Mouse (Mus musculus) ES-E14 (cell line): ENCODE data around the gene Mfap4. TPM values are rescaled to one million over a fixed set of nuclear protein-coding genes. Genes with fewer than 3 reads are reported as not detected.
A peak's percentile ranks its signal among the peaks of the same experiment; 100 is the strongest.

ENCODE experiments used
- DNase-seq: peaks from one replicate; pipeline ENCODE4 v3.0.0-alpha.2; 2013; ENCODE audit warnings: low read depth, low spot score
- H3K27ac ChIP-seq: 2 replicates; pipeline ENCODE4 v1.5.1; 2012; ENCODE audit warnings: low read depth, mild to moderate bottlenecking, low read length, moderate library complexity, mixed read lengths; ENCODE audit not compliant: poor library complexity, insufficient read depth, severe bottlenecking
- H3K36me3 ChIP-seq: 2 replicates; pipeline ENCODE4 v1.6.1; 2012; ENCODE audit warnings: mild to moderate bottlenecking, low read length, moderate library complexity, mixed read lengths; ENCODE audit not compliant: control insufficient read depth, poor library complexity, insufficient read depth, severe bottlenecking
- H3K4me1 ChIP-seq, 2 experiments: fragments of 150-350 bp in 1 of 2; sonication (generic) in 1 of 2; 2 replicates each; pipeline ENCODE4 v1.6.1; 2012; ENCODE audit warnings: low read length in 2 of 2, mild to moderate bottlenecking in 1 of 2, mixed read lengths in 1 of 2; ENCODE audit not compliant: control insufficient read depth in 2 of 2, insufficient read depth in 2 of 2, poor library complexity in 1 of 2
- H3K4me3 ChIP-seq, 2 experiments: fragments of 150-350 bp in 1 of 2; sonication (generic) in 1 of 2; 2 replicates each; pipeline ENCODE4 v1.5.1; 2012; ENCODE audit warnings: low read length in 2 of 2, low read depth in 1 of 2, mild to moderate bottlenecking in 1 of 2, mixed read lengths in 1 of 2; ENCODE audit not compliant: insufficient read depth in 1 of 2, poor library complexity in 1 of 2, severe bottlenecking in 1 of 2
- H3K9ac ChIP-seq: 2 replicates; pipeline ENCODE4 v1.6.1; 2012; ENCODE audit warnings: low read depth, mild to moderate bottlenecking, low read length, mixed read lengths; ENCODE audit not compliant: poor library complexity, insufficient read depth, severe bottlenecking
- H3K9me3 ChIP-seq: fragments of 150-350 bp; sonication (generic); 2 replicates; pipeline ENCODE4 v1.6.1; 2012; ENCODE audit warnings: low read depth, mild to moderate bottlenecking, low read length; ENCODE audit not compliant: control insufficient read depth, insufficient read depth
- CHD2 ChIP-seq: IDR thresholded peaks from 2 replicates; pipeline ENCODE4 v1.6.1; 2014; ENCODE audit warnings: mild to moderate bottlenecking, low read depth, low read length, inconsistent platforms
- HCFC1 ChIP-seq: IDR thresholded peaks from 2 replicates; pipeline ENCODE4 v1.6.1; 2012; ENCODE audit warnings: low read length, inconsistent platforms, borderline replicate concordance; ENCODE audit not compliant: insufficient read depth
- MAFK ChIP-seq: IDR thresholded peaks from 2 replicates; pipeline ENCODE4 v1.6.1; 2014; ENCODE audit warnings: mild to moderate bottlenecking, low read depth, low read length, inconsistent platforms; ENCODE audit not compliant: insufficient read depth
- ZC3H11A ChIP-seq: IDR thresholded peaks from 2 replicates; pipeline ENCODE4 v1.6.1; 2012; ENCODE audit warnings: low read depth, mild to moderate bottlenecking, inconsistent platforms, low read length, borderline replicate concordance
- ZNF384 ChIP-seq: IDR thresholded peaks from 2 replicates; pipeline ENCODE4 v1.6.1; 2012; ENCODE audit warnings: low read depth, low read length, inconsistent platforms
- in situ Hi-C, 2 experiments: fragments of 600-800 bp; cut with MboI; formaldehyde crosslinking; loops; one replicate each; pipeline ENCODE4 v1.15.1; 2025; ENCODE audit warnings: low sequenced_read_pairs in 2 of 2, inconsistent platforms in 1 of 2; ENCODE audit not compliant: unreplicated experiment in 2 of 2
- total RNA-seq: library from RNA; depleted of rRNA; stranded (reverse); fragments of 300-350 nt; gene quantifications from 2 replicates; pipeline ENCODE4 v1.2.3, GENCODE M21; 2012

Mfap4 gene
- total RNA-seq, 1 experiment, result 2.9 TPM

DNA sequence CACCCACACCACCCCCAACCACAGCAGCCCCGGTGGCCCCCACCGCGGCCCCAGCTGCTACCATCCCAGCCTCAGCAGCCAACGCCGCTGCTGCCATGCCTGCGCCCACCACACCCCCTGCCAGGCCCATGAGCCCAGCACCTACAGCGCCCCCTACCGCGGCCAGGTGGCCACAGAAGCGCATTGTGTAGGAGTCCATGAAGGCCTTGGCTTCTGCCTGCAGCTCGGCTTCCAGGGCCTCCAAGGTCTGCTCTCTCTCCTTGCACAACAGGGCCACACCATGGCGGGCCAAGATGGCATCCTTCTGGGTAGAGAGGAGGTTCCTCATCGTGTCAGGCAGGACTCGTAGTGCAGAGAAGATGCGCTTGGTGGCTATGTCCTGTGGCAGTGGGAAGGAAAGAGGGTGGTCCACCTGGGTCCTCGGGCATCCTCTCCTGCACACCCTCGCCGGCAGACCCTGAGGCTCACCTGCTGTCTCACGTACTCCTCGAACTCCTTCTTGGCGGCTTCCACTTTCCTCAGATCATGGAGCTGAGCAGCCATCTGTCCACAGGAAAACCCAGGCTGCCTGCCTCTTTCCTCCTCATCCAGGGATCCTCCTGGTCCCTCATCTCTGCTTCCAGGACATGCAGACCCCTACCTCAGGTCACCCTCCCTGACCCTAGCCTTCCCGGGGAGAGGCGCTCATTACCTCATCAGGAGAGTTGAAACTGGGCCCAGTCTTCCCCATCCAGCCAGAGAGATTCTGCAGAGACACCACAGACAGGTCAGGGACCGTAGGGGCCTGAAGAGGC is 35.5 kb upstream of the Mfap4 start:
- Histone ChIP-seq H3K36me3 (no peaks in the 10 kb centered on the region), H3K9ac (no peak overlapping the region), H3K27ac (no peak overlapping the region), H3K4me3 (peak overlapping the region; percentile 6 to 10; a peak in 2 of 4 replicates), H3K9me3 (no peaks in the 10 kb centered on the region), H3K4me1 (peaks cover 5 to 17% of the 10 kb centered on the region in 2 experiments; a peak in 2 of 4 replicates)
- in situ Hi-C loops, result no loop called here
- TF ChIP-seq ZC3H11A, result no peak
- no peak for TF ChIP-seq CHD2
- no peak for TF ChIP-seq MAFK
- no peak for TF ChIP-seq ZNF384
- TF ChIP-seq HCFC1, result no peak
- DNase-seq, result peak; percentile 48

DNA sequence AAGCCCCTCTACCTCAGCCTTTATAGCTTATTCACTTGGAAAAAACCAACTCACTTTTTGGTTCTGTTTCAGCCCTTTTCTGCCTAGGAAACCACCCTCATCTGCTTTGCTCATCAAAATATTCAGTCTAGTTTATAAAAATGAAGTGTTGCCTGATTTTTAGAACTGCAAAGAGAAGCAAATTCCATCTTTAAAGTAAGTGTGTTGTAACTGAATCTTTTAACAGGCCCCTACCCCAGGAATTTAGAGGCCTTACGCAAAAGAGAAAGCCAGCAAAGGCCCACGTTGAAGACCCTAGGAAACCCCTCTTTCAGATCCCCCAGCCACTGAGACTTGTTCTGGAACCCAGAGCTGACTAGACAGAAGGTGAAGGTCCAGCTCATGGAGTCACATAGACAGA is 21.2 kb upstream of the Mfap4 start:
- Histone ChIP-seq H3K27ac (no peak overlapping the region), H3K4me3 (no peak overlapping the region), H3K9me3 (no peaks in the 10 kb centered on the region), H3K36me3 (no peaks in the 10 kb centered on the region), H3K9ac (no peak overlapping the region), H3K4me1 (no peaks in the 10 kb centered on the region)
- DNase-seq, result no peak
- in situ Hi-C loops, result no loop called here
- no peak for TF ChIP-seq MAFK
- TF ChIP-seq ZC3H11A, result no peak
- no peak for TF ChIP-seq CHD2
- TF ChIP-seq ZNF384, result no peak
- no peak for TF ChIP-seq HCFC1

DNA sequence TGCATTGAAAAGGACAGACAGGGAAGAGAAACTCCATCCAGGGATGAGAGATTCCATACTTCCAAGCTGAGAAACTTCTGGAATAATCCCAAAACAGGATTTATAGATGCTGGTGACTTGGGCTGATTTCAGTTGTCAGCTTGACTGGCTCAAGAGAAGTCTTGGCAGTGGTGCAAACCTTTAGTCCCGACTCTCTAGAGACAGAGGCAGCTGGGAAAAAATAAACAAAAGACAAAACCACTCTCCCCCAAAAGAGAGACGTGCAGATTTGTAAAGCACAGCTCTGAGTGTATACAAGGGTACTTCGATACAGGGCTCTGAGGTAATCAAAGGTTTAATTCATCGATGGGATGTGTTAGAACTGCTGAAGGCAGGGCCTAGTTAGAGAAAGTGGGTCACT is 19.8 kb upstream of the Mfap4 start:
- Histone ChIP-seq H3K36me3 (no peaks in the 10 kb centered on the region), H3K4me1 (no peaks in the 10 kb centered on the region), H3K9me3 (no peaks in the 10 kb centered on the region), H3K27ac (no peak overlapping the region), H3K4me3 (no peak overlapping the region), H3K9ac (no peak overlapping the region)
- DNase-seq, result no peak
- in situ Hi-C loops, result no loop called here
- TF ChIP-seq ZC3H11A (no peak), ZNF384 (no peak), HCFC1 (no peak), CHD2 (no peak), MAFK (no peak)

DNA sequence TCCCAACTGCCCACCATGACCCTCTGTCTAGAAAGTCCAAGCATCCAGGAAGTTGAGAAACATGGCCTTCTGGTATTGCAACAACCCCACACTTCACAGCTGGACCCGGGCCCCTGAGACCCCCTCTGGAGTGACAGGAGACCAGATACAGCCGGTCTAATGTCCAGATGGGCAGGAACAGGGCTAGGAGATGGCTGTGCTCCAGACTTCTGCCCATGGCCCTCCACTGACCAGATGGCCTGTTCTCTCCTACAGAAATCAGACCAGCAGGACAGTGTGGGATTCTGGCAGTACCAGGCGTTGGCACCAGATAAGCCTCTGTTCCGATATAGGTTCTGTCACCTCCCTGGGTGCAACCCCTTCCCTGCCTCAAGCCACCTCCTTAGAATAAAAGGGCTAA is 16.7 kb upstream of the Mfap4 start:
- no peak for DNase-seq
- H3K27ac ChIP-seq, result no peak overlapping the region
- no peaks in the 10 kb centered on the region for H3K36me3 ChIP-seq
- no peak for TF ChIP-seq ZNF384
- TF ChIP-seq CHD2, result no peak
- TF ChIP-seq MAFK, result no peak
- no peak for TF ChIP-seq HCFC1
- no peak for TF ChIP-seq ZC3H11A
- in situ Hi-C loops, result no loop called here
- H3K4me3 ChIP-seq, result no peak overlapping the region
- H3K9me3 ChIP-seq, result no peaks in the 10 kb centered on the region
- no peaks in the 10 kb centered on the region for H3K4me1 ChIP-seq
- H3K9ac ChIP-seq, result no peak overlapping the region
